Mouse (Mus musculus) cerebellum, postnatal 4 days (tissue): ENCODE results near the gene Adprh.

Source experiments
- DNase-seq, 2 experiments: peaks; one replicate each; pipeline ENCODE4 v3.0.0; 2022; ENCODE audit warnings: low spot score in 2 of 2, mixed read lengths in 1 of 2

The Adprh gene

DNA sequence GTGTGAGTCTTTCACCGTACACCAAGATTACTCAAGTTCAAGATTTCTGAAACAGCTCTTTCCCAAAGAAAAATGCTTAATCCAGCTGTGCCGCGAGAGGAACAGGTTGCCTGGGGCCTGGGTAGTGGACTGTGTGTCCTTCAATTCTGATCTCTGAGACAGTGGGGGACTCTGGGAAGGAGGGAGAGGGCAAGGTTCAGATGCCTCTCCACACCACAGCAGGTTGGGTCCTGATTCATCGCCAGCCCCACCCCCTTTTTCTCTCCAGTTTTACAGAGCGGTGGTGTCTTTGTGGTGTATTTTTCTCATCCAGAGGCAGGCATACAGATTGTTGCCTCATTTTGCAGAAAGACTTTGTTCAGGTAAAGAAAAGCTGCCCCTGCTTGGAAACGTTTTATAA, 54.2 kb downstream of the Adprh start:
- no peak for DNase-seq

DNA sequence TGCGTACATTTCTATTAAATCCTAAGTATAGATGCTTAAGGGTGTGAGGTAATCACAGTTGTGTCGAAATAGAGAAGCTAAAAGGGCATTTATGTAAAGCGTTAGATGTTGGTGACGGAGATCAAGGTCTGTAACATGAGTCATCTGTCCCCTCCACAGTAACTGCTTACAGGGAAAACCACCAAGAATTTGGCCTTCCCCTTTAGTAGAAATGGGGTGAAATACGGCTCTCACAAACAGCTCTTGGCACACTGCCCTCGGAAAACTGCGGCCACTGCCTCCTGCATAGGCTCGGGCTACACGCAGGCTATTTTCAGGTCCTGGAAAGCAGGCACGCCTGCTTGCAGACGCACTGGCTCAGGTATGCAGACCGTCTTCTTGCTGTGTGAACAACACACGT, 56.3 kb downstream of the Adprh start:
- DNase-seq: no peak

- DNase-seq: no peak
These were observed 57.3 kb downstream of the Adprh start for GRCm38 (mm10) chr16:38395060-38395730.

GRCm38 (mm10) chr16:38394191-38394618, 58.3 kb downstream of the Adprh start:
- no peak for DNase-seq
